Mouse (Mus musculus) kidney, embryonic 16.5 days (tissue): ENCODE measurements around the gene Tchhl1. TPM values are rescaled to one million over a fixed set of nuclear protein-coding genes. Genes with fewer than 3 reads are reported as not detected.

Source experiments
- ATAC-seq: fragments of 200-750 bp; cut with Nextera tagmentation; 2 replicates; pipeline ENCODE4 v1.8.0; 2017; ENCODE audit warnings: moderate TSS enrichment; ENCODE audit not compliant: low FRiP score, low TSS enrichment
- H3K27ac ChIP-seq: fragments of 300-500 bp; sonication (generic); 2 replicates; pipeline ENCODE4 v1.5.1; 2014; ENCODE audit warnings: low read length
- H3K27me3 ChIP-seq: fragments of 300-500 bp; sonication (generic); 2 replicates; pipeline ENCODE4 v1.6.1; 2014; ENCODE audit warnings: low read length, control low read depth, mixed read lengths; ENCODE audit not compliant: insufficient read depth
- H3K36me3 ChIP-seq: fragments of 300-500 bp; sonication (generic); 2 replicates; pipeline ENCODE4 v1.6.1; 2014; ENCODE audit warnings: low read length, control low read depth, mixed read lengths; ENCODE audit not compliant: insufficient read depth
- H3K4me1 ChIP-seq: fragments of 300-500 bp; sonication (generic); 2 replicates; pipeline ENCODE4 v1.6.1; 2014; ENCODE audit warnings: low read length, control low read depth, mixed read lengths; ENCODE audit not compliant: insufficient read depth
- H3K4me2 ChIP-seq: fragments of 300-500 bp; sonication (generic); replicated peaks from 2 replicates; pipeline ENCODE4 v1.6.1; 2014; ENCODE audit warnings: low read depth, low read length
- H3K4me3 ChIP-seq: fragments of 300-500 bp; sonication (generic); 2 replicates; pipeline ENCODE4 v1.5.1; 2014; ENCODE audit warnings: mild to moderate bottlenecking, low read length
- H3K9ac ChIP-seq: fragments of 300-500 bp; sonication (generic); replicated peaks from 2 replicates; pipeline ENCODE4 v1.6.1; 2014; ENCODE audit warnings: low read length
- H3K9me3 ChIP-seq: fragments of 300-500 bp; sonication (generic); 2 replicates; pipeline ENCODE4 v1.6.1; 2016; ENCODE audit warnings: low read length, control low read depth
- WGBS: fragments of 180-500 bp; shearing (Covaris S2); extraction: QIAGEN DNeasy Blood & Tissue Kit; methylation state at CpG from one replicate; pipeline ENCODE4 v1.1.7; 2014; 5-methylcytosine and 5-hydroxymethylcytosine counted together
- polyA plus RNA-seq: library from polyadenylated mRNA; unstranded; fragments of >200 nt; fragmentation: Nextera tagmentation; extraction: Ambion mirVana; gene quantifications from 2 replicates; pipeline ENCODE4 v1.2.1, GENCODE M21; 2015

Gene Tchhl1
- polyA plus RNA-seq, 1 experiment from 2014 or later, result 0.64 TPM

DNA sequence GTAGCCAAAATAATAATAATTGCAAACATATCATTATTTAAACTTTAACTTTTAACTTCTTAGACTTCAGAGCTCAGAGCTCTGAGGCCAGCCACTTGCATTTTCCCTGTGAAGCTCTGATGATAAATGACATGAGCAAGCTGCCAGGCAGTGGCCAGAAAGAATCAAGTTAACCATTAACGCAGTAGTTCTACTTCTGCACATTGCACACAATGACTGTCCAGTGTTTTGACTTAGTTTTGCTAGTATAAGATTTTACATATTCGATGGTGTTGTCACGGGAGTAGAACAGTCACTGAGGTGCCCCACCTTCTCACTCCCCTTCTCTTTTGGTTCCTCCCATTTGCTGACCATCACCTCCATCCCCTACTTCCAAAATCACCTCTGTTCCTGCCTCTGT, 28.6 kb downstream of the Tchhl1 start:
- Histone ChIP-seq H3K4me1 (no peaks in the 10 kb centered on the region), H3K9me3 (no peaks in the 10 kb centered on the region), H3K36me3 (no peaks in the 10 kb centered on the region), H3K4me3 (no peak overlapping the region), H3K27ac (no peak overlapping the region), H3K4me2 (no peak overlapping the region), H3K27me3 (no peaks in the 10 kb centered on the region; the same call in 1 of the 2 replicates), H3K9ac (no peak overlapping the region)
- no peak for ATAC-seq
- WGBS, result 72% methylated on average over 3 of the region's 3 CpGs

DNA sequence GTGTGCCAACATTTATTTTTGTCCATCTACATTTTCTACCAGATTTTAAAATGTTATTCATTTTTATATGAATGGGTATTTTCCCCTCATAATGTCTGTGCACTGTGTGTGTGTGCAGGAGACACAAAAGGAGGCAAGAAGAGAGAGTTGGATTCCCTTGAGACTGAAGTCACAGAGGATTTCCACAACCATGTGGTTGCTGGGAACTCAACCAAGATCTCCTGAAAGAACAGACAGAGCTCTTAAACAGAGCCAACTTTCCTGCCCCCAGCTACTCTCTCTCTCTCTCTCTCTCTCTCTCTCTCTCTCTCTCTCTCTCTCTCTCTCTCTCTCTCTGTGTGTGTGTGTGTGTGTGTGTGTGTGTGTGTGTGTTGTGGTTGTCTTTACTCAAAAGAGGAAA, 30.6 kb downstream of the Tchhl1 start:
- Histone ChIP-seq H3K4me1 (no peaks in the 10 kb centered on the region), H3K9me3 (no peaks in the 10 kb centered on the region), H3K4me3 (no peak overlapping the region), H3K27ac (no peak overlapping the region), H3K27me3 (no peaks in the 10 kb centered on the region), H3K4me2 (no peak overlapping the region), H3K9ac (no peak overlapping the region), H3K36me3 (no peaks in the 10 kb centered on the region)
- no peak for ATAC-seq

DNA sequence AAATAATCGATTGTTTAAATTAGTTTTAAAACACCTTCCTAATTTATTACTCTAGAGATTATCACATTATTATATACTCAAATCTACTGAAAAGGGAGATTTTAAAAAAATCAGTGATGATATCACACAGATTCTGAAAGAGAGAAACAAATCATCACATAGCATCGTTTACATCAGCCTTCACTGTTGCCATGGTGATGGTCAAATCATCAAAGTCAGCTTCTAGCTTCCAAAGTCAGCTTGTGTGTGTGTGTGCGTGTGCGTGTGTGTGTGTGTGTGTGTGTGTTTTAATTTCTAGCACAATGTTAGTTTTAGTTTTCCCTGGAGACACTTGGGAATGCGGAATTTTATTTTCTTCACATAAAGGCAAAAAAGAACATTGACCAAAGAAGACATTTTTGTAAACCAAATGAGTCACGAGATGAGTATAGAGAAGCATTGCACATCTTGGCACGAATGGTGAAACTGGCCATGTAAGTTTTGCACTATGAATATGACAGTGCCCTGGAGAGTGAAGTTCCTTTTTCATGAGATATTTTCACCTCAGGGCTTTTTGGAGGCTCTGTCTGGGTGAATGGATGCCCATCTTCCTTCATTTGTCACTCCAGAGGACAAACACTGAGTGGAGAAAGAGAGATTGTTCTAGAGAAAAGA, 36.1 kb downstream of the Tchhl1 start:
- Histone ChIP-seq H3K9ac (no peak overlapping the region), H3K27me3 (no peaks in the 10 kb centered on the region), H3K36me3 (no peaks in the 10 kb centered on the region), H3K4me2 (no peak overlapping the region), H3K9me3 (no peaks in the 10 kb centered on the region), H3K4me3 (no peak overlapping the region), H3K27ac (no peak overlapping the region), H3K4me1 (no peaks in the 10 kb centered on the region)
- no peak for ATAC-seq
- WGBS, result 82% methylated on average over 7 of the region's 7 CpGs

DNA sequence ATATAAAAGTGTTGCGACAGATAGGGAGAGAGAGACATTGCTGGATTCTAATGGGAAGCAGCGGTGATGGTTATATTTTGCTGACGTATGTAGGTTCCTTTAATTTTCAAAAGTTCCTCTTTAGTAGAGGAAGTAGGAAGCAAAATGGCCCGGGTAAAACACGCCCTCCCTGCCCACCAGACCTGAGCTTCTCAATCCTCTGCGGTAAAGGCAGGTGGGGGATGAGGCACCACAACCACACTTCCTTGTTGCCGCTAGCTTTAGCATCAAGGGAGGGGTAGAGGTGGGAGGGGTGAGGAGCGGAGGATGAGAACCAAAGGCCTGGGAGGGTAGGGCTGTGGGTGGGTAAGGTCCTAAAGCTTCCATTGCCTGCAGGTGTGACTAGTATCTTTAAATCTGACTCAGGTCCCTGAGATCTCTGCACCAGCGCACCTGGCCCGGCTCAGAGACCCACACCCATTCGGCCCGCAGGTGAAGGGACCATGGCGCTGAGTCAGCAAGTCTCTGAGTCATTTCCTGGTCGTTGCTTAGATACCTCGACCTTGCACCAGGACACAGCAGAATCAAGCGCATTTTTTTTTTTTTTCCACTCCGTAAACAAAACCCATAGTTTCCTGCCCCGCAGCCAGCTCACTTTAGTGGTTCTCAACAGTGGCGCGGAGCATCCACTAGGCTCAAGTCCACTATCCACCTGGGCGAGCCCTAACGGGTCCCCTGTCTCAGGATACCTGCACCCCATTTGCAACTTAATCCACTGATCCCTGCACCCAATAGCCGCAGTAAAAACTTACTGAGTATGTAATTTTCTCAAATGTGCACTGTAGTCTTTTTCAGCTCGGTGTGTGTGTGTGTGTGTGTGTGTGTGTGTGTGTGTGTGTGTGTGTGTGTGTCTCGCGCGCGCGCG, 37.7 kb downstream of the Tchhl1 start:
- Histone ChIP-seq H3K4me3 (peak overlapping the region; percentile 7), H3K9ac (no peak overlapping the region), H3K27me3 (no peaks in the 10 kb centered on the region), H3K4me2 (peak overlapping the region; percentile 36), H3K9me3 (no peaks in the 10 kb centered on the region), H3K36me3 (no peaks in the 10 kb centered on the region), H3K4me1 (no peaks in the 10 kb centered on the region), H3K27ac (peak overlapping the region; percentile 72)
- 36% methylated on average over 30 of the region's 30 CpGs for WGBS
- ATAC-seq, result peak; percentile 88

DNA sequence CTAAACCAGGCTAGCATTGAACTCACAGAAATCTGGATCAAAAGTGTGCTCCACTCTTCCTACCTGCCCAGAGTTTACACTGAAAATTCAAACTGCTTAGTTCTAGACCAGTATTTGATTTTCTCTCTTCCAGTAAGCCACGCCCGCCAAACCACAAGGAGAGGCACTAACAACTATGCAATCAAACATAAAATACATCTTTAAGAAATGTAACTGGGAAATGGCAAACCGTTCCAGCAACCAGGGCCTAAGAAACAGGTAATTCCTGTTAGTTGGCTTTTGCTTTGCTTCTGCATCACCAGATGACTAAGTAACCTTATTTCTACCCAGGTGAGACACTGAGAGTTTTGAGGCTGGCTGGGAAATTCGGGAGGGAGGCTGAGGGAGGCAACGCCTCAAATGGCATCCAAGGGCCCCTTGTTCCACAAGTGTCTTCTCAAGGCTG, 38.3 kb downstream of the Tchhl1 start:
- H3K4me3 ChIP-seq, result no peak overlapping the region
- peak overlapping the region; percentile 59 for H3K27ac ChIP-seq
- no peak overlapping the region for H3K9ac ChIP-seq
- no peaks in the 10 kb centered on the region for H3K36me3 ChIP-seq
- no peaks in the 10 kb centered on the region for H3K27me3 ChIP-seq
- WGBS, result 69% methylated on average over 5 of the region's 5 CpGs
- H3K9me3 ChIP-seq, result no peaks in the 10 kb centered on the region
- no peak for ATAC-seq
- H3K4me1 ChIP-seq, result no peaks in the 10 kb centered on the region
- H3K4me2 ChIP-seq, result peak overlapping the region; percentile 36

DNA sequence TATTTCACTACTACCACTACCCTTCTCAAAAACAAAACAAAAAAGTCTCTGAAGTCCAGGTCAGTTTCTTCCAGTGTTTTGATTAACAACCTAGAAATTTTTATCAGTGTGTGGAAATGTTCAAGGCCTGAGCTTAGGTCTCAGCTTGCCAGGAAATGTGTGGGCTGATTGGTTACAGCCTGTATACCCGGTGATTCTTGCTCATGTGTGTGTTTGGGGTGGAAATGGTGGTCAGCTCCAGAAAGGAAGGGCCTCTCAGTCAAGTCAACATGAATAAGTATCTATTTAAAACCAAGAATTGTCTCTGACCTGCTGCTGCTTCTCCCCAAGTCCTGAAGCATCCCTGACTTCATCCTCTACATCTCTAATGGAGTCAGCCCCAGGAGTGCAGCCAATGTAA, 40.7 kb downstream of the Tchhl1 start:
- 46% methylated on average over 1 of the region's 1 CpGs for WGBS
- Histone ChIP-seq H3K4me1 (no peaks in the 10 kb centered on the region), H3K4me3 (no peak overlapping the region), H3K27me3 (no peaks in the 10 kb centered on the region), H3K27ac (no peak overlapping the region), H3K4me2 (no peak overlapping the region), H3K9ac (no peak overlapping the region), H3K36me3 (no peaks in the 10 kb centered on the region), H3K9me3 (no peaks in the 10 kb centered on the region)
- no peak for ATAC-seq

DNA sequence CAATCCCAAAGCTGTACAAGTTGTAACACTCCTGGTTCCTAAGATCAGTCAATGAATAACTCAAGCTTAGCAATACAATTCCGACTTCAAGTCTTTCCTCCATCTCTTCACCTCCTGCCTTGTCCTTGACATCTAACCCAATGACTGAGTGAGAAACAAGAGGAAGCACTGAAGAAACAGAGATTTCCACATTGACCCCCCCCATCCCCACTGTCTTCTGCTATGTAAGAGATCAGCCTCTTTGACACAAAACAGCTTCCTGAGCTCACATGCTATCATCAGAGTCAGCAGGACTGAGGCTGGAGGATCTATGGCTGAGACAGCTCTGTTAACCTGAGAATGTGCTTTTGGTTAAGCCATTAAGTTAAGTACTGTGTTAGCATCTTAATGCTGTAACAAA, 42.5 kb downstream of the Tchhl1 start:
- 75% methylated on average over 1 of the region's 1 CpGs for WGBS
- H3K9me3 ChIP-seq, result no peaks in the 10 kb centered on the region
- no peaks in the 10 kb centered on the region for H3K36me3 ChIP-seq
- H3K4me1 ChIP-seq, result no peaks in the 10 kb centered on the region
- H3K27ac ChIP-seq, result no peak overlapping the region
- no peak overlapping the region for H3K4me3 ChIP-seq
- no peak for ATAC-seq
- H3K9ac ChIP-seq, result no peak overlapping the region
- H3K27me3 ChIP-seq, result no peaks in the 10 kb centered on the region
- H3K4me2 ChIP-seq, result no peak overlapping the region

DNA sequence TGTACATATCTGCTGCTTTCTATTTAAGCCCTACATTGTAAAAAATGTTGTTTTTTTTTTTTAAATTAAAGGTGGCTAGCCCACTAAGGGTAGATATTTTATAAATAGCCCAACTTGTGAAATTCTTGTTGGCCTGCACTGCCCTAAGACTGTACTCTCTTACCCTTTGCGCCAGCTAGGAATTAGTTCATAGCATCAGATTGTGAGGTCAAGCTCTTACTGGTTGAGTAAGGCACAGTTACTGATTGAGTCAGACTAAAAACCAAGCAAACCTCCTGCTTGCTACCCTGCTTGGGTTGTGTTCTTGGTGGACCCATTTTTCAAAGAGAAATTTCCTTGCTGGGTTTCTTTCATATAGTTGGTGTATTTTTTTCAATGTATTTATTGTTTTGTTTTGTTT, 43.2 kb downstream of the Tchhl1 start:
- ATAC-seq, result no peak
- no peak overlapping the region for H3K27ac ChIP-seq
- H3K36me3 ChIP-seq, result no peaks in the 10 kb centered on the region
- H3K27me3 ChIP-seq, result no peaks in the 10 kb centered on the region
- H3K4me1 ChIP-seq, result no peaks in the 10 kb centered on the region
- H3K4me3 ChIP-seq, result no peak overlapping the region
- H3K4me2 ChIP-seq, result no peak overlapping the region
- no peaks in the 10 kb centered on the region for H3K9me3 ChIP-seq
- H3K9ac ChIP-seq, result no peak overlapping the region
- WGBS, result 94% methylated on average over 1 of the region's 1 CpGs

DNA sequence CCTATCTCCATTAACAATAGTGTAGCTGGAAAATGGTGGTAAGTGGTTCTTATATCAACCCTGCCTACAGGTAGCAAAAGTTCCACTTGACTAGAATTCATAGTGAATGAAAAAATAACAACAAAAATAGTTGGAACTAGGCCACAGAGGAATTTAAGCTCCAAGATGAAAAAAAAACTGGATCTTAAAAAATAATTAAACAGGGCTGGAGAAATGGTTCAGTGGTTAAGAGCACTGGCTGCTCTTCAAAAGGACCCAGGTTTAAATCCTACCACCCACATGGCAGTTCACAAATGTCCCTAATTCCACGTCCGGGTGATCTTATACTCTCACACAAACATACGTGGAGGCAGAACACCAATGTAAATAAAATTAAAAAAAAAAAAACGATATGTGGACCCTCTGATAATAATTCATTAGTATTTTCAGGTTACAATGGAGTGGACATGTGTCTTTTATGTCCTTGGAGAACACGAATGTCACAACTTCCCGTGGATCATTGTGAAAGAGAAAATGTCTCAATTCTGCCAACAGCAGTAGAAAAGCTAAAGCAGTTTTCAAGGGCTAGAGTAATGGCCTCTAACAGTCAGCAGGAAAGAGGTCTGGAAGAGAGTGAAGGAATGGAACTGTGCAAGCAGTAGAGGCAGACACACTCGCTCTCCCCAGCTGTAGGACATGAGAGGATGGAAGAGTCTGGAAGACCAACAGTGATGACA, 44.0 kb downstream of the Tchhl1 start:
- WGBS, result 71% methylated on average over 7 of the region's 7 CpGs
- no peak overlapping the region for H3K27ac ChIP-seq
- no peaks in the 10 kb centered on the region for H3K9me3 ChIP-seq
- no peak overlapping the region for H3K4me3 ChIP-seq
- H3K27me3 ChIP-seq, result no peaks in the 10 kb centered on the region
- no peak for ATAC-seq
- no peaks in the 10 kb centered on the region for H3K36me3 ChIP-seq
- no peak overlapping the region for H3K4me2 ChIP-seq
- H3K4me1 ChIP-seq, result no peaks in the 10 kb centered on the region
- H3K9ac ChIP-seq, result no peak overlapping the region
